Mouse (Mus musculus) MEL (cell line): ENCODE data around the gene Hcrt.

Experiments
- CTCF ChIP-seq, 3 experiments: IDR thresholded peaks in 2 of 3; conservative IDR thresholded peaks in 1 of 3; 2 replicates each; pipeline ENCODE4 v1.5.1; 2011 to 2012; ENCODE audit warnings: low read length in 3 of 3, low read depth in 2 of 3, mild to moderate bottlenecking in 2 of 3, improper control_type of control experiment in 1 of 3, inconsistent platforms in 1 of 3, mixed read lengths in 1 of 3, moderate library complexity in 1 of 3; ENCODE audit not compliant: control insufficient read depth in 1 of 3, insufficient read depth in 1 of 3, poor library complexity in 1 of 3, severe bottlenecking in 1 of 3
- HCFC1 ChIP-seq: IDR thresholded peaks from 2 replicates; pipeline ENCODE4 v1.6.1; 2012; ENCODE audit warnings: low read depth, mild to moderate bottlenecking, inconsistent platforms, low read length, improper control_type of control experiment, moderate library complexity
- RAD21 ChIP-seq: IDR thresholded peaks from 2 replicates; pipeline ENCODE4 v1.6.1; 2011; ENCODE audit warnings: mild to moderate bottlenecking, low read depth, low read length, improper control_type of control experiment

- TF ChIP-seq CTCF (IDR thresholded peaks at IDR 0.05 in 2 of 3, conservative IDR thresholded peaks at IDR 0.05 in 1 of 3; ENCODE audit: control insufficient read depth in 1 of 3, insufficient read depth in 1 of 3, low read depth in 2 of 3, low read length in 3 of 3, poor library complexity in 1 of 3, severe bottlenecking in 1 of 3) (no peak), RAD21 (no peak), HCFC1 (no peak)
Observed at GRCm38 (mm10) chr11:100785774-100786173, 23.0 kb upstream of the Hcrt start.
